Mouse (Mus musculus): ENCODE measurements at regions not wholly inside any gene's neighbourhood (a gene's known extent, or its start where the extent isn't known, plus 50 kb on each side); places are given as distances from the start of the nearest gene placed in this dataset.

DNA sequence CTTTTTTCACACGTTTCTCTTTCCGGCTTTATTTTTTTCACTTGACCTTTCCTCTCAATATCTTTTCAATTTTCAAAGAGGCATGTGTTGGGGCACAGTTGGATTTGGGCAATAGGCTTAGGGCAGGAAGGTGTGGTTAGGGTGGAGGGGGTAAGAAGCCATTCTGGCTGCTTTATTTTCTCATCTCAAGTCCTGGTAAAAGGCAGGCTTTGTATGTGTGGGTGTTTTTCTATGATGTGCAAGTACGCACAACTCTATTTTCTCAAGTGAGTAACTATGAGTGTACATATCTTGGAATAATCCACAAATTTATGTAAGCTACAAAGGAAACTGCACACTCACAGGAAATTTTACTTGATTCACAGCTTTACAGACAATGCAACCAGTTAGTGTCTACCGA is 121.5 kb upstream of the Ifne start:
- no peak for DNase-seq (ENCODE audit: low read depth, low spot score)

DNA sequence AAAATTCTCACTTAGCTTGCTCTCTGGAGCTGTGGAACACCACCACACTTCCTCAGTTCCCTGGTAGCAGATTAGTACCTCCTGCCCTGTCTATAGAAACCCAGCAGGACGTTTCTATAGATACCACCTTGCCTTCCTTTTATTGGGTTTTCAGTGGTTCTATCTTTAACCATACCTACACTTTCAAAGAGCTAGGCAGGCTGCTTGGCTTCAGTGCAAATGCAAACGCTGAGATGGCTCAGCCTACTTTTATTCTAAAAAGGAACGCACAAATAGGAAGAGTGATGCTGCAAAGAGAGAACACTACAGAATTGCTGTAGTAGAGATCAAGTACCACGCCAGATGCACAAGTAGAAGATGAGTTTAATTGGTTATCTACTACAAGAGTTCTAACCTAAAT is 120.9 kb upstream of the Ifne start:
- DNase-seq (ENCODE audit: low read depth, low spot score), result no peak

DNA sequence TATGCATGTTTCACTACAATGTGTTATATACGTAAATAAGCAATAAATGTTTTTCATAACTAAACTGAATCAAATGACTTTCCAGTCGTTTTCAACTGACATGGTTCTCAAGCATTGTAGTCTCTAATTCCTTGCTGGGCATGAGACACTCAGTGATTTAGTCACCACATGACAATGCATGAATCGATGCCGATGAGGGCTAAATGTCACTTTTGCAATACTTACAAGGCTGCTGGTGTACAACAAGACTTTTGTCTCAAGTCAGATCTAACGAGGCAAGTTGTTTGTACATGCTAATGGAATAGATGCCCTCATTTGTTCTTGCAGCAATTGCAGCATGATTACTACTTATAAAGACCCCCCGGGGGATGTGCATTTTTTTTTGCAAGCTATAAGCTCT is 120.2 kb upstream of the Ifne start:
- no peak for DNase-seq (ENCODE audit: low read depth, low spot score)

DNA sequence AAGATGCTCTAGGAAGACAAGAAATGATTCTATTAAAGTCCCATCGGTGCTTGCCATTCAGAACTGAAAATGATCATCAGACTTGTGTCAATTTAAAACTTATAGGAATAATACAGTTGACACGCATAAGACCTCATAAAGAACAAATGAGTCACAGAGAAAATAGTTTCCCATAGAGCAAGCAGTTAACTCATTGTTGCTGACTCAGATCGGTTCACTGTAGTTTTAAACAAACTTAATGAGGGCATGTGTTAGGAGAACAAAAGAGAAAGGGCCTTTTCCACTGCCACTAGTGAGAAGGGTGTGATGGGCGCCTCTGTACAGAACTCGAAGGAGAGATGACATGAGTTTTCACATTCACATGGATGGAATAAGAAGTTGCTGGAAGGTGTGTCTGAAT is 118.3 kb upstream of the Ifne start:
- DNase-seq (ENCODE audit: low read depth, low spot score), result no peak

DNA sequence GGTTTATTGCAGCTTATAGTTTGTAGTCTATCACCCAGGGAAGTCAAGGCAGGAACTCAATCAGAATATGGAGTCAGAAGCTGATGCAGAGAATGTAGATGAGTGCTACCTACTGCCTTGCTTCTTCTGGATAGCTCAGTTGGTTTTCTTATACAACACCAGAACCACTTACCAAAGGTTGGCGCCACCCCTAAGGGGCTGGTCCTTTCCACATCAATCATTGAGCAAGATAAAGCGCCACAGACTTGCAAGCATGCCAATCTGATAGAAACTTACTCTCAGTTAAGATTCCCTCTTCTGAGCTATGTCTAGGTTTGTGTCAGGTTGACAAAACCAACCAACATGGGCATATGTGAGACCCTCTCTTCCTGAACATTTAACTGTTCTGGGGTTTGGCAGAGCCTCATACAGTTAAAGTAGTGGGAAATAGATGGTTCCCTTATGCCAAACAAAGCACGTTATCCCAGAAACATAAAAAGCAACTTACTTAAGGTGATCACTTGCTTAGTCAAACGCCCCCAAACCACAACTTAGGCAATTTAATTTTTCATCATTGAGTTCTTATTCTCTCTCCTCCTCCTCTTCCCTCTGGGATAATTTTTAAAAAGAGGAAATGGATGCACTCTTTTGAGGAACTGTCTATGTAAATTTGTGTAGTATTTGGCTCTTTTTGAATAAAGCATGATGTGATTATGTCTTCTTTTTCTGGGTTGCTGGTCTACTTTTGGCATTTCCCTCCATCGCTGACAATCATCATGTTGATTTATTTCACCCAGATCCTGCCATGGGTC is 115.3 kb upstream of the Ifne start:
- no peak for DNase-seq (ENCODE audit: low read depth, low spot score)

DNA sequence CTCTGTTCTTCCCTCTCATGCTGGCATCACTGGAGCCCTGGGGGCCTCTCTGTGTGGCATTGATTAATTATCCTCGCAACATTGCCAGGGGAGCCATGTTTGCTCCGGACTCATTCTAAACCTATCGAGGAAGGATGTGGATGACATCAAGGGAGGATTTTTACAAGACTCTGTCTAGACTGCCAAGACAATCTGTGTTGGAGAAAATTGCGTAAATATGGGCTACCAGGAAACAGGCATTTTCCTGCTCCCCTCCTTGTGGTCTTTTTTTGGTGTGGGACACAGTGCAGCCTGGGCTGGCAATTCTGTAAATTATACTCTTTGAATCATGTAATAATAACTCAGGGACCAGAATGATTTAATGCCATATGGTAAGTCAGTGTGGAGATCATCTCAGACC is 114.5 kb upstream of the Ifne start:
- no peak for DNase-seq (ENCODE audit: low read depth, low spot score)

DNA sequence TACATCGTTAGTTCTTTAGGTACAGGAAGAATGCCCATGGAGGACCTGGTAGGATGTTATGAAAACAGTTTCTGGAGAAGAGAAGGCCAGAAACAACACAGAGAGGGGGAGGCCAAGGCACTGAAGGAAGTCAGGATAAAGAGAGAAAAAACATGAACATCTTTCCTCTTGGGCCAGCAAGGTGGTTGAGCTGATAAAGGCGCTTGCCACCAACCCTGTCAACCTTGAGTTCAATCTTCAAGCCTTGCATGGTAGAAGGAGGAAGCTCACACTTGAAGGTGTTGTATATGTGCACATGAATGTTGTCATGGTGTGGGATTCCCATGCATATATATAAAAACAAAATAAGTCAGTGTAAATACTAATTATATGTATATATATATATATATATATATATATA is 112.5 kb upstream of the Ifne start:
- no peak for DNase-seq (ENCODE audit: low read depth, low spot score)

DNA sequence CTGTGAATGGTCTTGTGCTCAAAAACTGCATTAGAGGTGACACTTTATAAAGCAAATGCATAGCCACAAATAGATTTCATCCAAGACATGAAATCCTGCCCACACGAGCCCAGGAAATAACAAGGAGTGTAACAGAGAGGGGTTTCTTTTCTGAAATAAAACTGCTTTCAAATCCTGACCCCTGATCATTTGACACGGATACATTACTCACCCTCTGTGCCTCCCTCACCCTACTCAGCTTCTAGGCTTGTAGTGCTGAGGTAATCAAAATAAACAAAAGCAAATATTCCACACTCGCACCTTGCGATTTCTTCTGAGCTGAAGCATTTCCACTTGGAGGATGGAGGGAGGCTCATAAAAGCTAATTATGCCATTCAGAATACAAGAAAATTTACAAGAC is 108.4 kb upstream of the Ifne start:
- no peak for DNase-seq (ENCODE audit: low read depth, low spot score)

DNA sequence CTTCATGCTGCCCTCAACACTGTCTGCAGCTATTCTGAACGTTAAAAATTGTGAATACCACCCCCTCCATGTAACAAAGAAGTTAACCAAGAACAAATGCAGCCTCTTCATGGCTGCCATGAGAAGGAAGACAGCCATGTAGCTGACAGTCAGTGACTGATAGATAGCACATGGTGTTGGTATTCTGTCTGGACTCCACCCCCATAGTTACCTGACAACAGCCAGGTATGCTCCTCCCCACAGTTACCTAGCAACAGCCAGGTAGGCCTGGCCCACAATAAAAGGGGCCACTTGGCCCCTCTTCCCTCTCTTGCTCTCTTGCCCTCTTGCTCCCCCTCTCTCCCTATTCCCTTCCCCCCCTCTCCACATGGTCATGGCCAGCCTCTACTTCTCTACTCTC is 107.1 kb upstream of the Ifne start:
- DNase-seq (ENCODE audit: low read depth, low spot score), result no peak

DNA sequence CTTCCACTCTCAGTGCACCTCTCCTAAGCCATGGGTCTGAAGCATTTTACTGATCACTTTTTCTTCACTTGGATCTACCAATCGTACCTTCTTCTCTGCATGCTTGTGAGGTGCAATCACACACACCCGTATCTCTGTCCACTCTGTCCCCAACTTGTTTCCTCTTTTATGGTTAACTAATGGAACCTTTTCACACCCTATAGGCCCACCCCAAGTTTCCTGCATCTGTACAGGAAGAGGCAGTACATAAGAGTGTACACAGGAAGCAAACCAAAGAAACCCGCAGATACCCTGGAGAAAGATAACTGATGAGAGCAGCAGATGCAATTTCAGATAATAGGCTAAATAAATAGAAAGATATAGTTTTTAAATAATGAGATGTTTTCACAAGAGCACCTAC is 102.5 kb upstream of the Ifne start:
- DNase-seq (ENCODE audit: low read depth, low spot score), result no peak

DNA sequence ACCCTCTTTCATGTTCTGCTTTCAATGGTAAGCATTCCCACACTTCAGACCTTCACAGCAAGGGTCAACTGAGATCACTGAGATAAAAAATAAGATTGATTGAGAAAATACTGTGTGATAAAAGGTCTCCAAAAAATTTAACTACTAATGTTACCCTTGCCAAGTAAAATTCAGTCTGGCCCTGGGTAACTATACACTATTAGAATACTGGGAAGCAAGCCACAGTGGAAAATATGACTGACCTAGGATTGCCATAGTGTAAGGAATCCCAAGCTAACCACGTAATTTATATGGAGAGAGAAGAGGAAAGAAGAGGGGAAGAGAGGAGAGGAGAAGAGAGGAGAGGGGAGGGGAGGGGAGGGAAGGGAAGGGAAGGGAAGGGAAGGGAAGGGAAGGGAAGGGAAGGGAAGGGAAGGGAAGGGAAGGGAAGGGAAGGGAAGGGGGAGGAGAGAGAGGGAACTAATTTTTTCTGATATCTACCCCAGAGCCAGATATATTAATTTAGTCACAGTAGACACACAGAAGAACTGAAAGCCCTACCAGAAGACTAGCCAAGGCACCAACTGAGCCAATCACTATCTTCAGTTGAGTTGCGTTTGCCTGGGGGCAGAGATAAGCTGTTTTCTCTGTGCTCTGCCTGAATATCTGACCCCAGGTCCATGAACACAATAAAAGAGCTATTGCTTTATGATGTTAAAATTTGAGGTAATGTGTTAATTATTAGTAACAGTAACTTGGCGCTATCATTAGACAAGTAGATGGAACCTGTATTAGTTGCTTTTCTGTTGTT is 97.3 kb upstream of the Ifne start:
- DNase-seq (ENCODE audit: low read depth, low spot score), result no peak

DNA sequence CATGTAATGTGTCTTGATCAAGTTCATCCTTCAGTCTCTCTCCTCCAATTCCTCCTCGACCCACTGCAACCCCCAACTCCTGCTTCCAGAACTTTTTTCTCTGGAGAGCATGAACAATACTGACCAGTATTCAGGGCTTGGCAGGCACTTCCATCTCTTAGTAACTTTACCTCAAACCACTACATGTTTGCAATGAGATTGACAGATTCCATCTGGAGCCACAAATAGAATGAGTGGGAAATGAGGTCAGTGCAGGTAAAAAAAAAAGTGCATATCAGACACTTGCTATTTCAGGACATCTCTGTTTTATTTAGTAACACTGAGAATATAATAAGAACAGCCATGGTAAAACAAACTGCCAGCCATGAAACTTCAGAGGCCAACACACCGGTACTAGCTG is 94.5 kb upstream of the Ifne start:
- DNase-seq (ENCODE audit: low read depth, low spot score), result no peak

DNA sequence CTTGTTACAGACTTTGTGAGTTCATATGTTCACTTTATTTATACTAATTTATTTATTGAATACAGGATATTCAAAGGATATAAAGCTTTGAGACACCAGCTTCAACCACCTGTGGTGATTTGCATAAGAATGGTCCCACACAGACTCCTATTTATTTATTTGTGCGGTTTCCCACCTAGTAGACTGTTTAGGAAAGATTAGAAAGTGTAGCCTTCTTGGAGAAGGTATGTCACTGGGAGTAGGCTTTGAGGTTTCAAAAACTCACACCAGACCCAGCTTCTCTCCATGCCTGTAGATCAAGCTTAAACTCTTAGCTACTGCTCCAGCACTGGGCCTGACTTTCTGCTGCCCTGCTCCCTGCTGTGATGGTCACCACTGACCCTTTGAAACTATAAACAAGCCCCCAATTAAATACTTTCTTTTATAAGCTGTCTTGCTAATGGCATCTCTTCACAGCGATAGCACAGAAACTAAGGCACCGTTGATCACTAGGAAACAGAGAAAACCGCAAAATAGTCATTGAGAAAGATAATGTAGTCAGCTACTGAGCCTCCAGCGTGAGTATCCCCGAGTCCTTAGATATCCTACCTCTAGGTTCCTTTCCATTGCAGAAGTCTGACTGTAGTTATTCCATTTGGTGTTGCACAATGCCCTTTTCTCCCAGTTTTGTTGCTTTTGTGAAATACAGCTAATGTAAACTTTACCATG is 89.3 kb upstream of the Ifne start:
- DNase-seq (ENCODE audit: low read depth, low spot score), result no peak

DNA sequence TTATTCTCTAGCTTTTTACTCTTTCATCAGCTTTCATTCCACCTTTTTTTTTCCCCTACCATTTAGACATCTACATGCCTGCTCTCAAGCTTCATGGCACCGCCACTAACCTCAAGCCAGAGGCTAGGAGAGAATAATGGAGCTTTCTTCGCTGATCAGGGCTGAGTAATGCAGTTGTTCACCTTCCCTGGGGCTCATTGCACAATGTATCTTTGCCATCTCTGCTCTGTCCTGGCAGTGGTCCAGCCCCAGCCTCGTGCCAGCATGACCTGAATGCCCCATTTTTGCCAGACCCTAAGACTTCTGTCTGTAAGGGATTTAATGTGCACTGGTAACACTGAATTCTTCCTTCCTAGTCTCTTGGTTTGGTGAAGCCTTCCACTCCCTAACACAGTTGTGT is 79.6 kb upstream of the Ifne start:
- no peak for DNase-seq (ENCODE audit: low read depth, low spot score)

DNA sequence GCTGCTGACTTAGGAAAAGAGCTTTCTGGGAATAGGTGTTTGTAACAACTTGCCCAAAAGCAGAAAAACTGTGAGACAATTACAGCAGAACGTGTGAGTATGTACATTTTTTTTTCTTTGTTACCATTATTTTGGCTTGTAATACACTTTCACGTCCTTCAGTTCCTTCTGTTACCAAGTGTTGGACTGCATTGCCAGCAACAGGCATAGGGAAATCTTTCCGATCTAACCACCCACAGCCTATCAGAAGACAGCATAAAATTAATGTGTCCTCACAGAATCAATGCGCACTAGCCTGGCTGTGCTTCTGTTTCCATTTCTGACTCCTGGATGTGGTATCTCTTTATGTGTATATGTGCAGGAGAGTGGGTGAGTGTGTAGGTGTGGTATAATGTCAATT is 76.6 kb upstream of the Ifne start:
- no peak for DNase-seq (ENCODE audit: low read depth, low spot score)

DNA sequence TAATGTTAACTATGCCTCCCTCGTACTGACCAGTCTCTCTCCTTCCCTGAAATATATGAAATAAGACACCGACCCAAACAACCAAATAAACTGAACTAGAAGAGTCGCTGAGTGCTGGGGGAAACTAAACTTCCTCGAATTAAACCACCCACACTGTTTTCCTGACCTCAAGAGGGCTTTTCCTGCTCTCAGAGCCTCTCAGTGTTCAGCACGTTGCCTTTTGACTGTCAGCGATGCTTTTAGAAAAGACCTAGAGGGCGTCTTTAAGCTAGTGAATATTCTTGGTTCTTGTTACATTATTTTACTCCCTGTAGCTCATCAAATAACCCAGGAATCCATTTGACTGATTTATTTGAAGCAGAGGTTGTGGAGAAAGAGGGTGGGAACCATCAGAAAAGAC is 76.2 kb upstream of the Ifne start:
- DNase-seq (ENCODE audit: low read depth, low spot score), result no peak

DNA sequence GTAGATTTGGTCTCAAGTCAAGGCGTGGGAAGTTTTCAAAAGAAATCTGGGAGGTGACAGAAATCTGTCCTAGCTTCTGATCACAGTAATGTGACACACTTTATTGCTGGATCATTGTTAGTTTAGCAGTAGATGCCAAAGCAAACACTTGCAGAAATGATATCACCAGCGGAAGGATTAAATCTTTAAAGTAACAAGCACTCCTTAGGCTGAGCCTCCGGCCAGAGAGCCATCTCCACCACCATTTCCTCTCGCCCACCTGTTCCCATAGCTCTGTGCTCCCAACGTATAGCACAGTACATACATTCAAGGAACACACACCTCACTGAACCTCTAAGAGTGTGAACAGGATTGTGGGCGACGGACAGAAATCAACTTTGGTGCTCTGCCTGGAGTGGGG is 75.6 kb upstream of the Ifne start:
- no peak for DNase-seq (ENCODE audit: low read depth, low spot score)

DNA sequence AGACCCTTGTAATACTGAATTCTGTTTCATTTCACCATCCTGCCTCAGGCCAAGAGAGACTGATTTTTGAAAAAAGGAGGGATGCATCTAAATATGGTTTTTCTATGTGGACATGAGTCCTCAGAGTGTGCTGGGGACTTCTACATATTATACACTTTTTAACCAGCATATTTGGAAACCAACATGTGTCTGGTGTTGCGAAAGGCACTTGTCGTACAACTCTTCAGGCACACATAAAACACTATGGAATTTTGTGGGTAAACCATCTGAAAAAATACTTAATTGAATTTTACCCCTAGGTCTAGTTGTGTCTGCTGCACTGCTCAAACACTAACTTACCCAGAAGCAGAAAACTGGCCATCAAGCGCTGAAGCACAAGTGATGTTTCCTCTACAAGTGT is 74.0 kb upstream of the Ifne start:
- DNase-seq (ENCODE audit: low read depth, low spot score), result no peak

DNA sequence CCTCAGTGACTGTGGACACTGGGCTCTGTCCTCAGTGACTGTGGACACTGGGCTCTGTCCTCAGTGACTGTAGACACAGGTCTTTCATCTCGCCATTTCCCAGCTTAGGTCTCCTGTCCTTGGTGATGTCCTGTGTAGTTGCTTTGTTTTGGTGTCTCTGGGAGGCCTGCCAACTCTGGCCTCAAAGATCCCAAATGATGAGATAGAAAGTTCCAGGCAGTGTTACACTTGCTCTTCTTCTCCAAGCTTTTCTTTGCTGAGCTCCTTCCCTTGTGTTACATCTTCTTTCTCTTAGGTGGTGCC is 71.0 kb upstream of the Ifne start:
- DNase-seq (ENCODE audit: low read depth, low spot score), result no peak

DNA sequence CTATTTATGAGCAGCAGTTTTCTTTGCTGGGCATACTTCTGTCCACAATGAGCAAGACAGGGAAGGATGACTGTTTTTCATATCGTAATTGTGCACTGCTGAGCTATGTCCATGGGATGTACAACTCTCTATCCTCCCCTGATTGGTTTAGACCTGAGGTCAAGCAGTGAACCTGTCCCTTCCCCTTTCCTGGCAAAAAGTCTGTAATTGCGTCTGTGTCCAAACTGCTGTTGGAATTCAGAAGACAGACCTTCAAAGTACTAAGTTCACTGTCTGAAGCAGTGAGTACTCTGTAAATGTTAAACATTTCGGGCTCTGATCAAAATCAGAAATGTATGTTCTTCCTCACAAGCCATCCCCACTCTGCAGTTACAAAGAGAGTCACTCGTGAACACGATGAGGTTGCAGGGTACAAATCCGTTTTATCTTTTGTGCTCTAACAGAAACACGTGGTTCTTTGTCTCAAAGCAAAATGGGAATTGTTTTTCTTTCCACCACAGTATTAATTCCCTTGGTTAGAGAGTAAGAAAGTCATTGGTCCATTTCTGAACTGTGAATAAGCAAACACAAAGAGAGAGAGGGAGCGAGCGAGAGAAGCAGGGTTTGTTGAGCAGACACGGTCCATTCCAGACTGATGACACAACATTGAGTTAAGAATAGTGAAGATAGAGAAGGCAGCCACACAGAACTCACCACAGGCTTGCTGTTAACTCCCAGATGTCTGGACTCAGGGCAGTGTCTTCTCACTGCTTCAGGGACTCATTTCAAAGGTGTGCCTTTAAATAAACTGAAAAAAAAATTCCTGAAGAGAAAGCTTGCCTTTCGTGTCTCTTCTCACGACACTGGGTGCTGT is 70.4 kb upstream of the Ifne start:
- DNase-seq (ENCODE audit: low read depth, low spot score), result no peak

DNA sequence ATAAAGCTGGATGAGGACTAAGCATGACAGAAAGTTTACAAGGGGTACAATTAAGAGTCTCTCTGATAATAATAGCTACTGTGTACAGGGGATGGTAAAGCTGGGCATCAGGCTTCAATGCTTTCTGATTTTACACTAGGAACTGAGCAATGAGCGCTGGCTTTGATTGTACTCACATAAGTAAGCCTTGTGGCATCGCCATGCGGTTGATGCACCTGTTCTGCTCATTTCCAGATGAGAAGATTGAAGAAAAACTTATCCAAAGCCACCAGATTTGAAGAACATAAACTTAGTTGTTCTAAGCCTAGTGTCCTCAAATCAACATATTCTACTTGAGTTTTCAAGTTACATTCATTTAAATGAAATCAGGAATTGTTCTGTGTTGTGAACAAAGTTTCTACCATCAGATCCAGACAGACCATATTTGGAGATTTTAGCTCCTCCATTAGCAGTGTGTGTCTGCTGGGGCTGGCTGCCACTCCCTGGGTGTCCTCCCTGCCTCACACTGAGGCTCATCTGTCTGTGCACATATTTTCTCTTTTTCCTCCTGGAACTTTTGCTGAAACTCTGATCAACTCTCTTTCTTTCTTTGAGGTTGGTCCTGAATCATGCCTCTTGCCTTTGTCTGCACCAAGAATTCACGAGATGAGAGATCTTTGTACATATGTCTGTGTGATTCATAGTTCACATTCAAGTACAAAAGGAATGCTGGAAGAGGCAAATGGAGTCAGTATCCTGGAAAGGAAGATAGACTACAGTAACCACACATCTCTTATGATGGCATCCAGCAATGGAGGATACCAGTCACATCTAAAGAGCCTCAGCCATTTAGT is 68.2 kb upstream of the Ifne start:
- no peak for DNase-seq (ENCODE audit: low read depth, low spot score)

Data from ES-CJ7 (cell line).